Mouse (Mus musculus) heart, postnatal 0 days (tissue): Measurements from ENCODE around the gene Ten1.

Experiments used
- CTCF ChIP-seq: IDR thresholded peaks from 2 replicates; pipeline ENCODE4 v1.5.1; 2016; ENCODE audit warnings: antibody characterized with exemption, control low read depth, low read depth
- EP300 ChIP-seq: IDR thresholded peaks from 2 replicates; pipeline ENCODE4 v1.6.1; 2016; ENCODE audit warnings: antibody characterized with exemption, low read depth

DNA sequence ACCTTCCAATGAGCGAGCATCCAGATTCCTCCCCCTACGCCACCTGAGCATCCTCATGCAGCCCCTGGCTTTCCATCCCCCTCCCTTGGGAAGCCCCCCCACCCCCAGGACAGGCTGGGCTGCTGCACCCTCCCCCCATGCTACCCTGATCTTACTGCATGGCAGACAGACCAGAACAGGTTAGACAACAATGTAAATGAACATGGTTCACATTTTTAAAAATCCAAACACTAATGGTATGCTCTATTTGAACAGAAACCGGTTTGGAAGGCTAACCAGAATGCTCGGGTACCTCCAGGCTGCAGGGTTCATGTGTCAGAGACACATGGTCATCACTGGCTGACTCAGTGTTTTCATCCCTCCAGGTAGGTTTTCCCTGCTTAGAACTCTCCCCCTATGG is 30.0 kb downstream of the Ten1 start:
- TF ChIP-seq CTCF, result no peak
- no peak for TF ChIP-seq EP300
